Mouse (Mus musculus) retina, postnatal 7 days (tissue): ENCODE measurements around the gene Crisp2.

Experiments
- DNase-seq: peaks from one replicate; pipeline ENCODE4 v3.0.0-alpha.2; 2012; ENCODE audit warnings: low read depth, low spot score

Gene Crisp2

DNA sequence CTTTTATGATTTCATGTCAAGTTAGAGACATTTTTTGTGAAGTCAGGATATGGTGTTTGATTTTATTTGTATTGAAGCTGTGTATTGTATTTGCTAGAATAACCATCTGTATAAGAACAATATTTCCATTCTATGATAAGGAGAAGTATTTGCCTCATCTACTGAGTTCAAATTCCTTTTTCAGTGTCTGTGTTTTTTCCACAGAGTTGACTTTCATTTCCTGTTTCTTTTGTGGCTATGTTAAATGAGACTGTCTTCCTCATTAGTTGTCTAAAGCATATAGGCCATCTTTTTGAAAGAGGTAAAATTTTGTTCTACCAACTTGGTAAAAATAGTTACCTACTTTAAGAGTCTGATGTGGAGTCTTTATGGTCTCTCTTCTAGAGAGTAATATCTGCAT lies 90.5 kb downstream of the Crisp2 start:
- no peak for DNase-seq
